Comparison of ENCODE assay signal across 8 mouse cellular contexts in the genomic region with DNA sequence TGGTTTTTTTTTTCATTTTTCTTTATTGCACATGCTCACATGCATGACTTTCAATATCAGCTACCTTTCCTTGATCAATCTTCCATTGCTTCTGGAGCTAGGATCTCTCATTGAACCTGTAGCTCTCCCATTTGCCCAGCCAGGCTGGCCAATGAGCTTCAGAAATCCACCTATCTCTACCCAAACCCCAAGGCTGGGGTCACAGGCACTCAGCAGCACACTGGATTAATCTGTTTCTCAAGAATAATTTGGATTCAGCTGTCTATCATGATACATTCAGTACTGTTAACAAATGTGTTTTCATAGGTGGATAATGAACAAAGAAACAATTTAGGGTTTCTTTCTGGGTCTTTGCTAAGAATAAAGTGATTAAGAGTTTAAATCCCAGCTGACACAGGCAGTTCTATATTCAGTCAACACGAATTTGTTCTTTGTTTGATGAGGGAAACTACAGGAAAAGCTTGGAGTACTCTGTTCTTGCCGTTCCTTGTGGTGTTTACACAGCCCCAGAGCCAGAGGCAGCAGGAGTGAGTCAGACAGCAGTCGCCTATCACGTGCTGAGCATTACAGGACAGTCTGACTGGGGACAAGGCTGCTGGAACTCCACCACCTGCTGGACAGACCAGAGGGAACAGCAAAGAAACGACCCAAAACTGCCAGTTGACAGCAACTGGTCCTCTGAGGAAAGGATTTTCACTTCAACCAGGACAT.
DNase-seq lines count a peak whose midpoint lies in the region; ATAC-seq and TF ChIP-seq lines count a peak whose summit lies in the region.

No protein-coding gene starts in this region.

- no peaks in the 10 kb centered on the region for H3K9me3 ChIP-seq in ES-E14 (ENCODE audit: control insufficient read depth, insufficient read depth, low read depth, low read length)
- no peaks in the 10 kb centered on the region for H3K9me3 ChIP-seq in hindbrain, embryonic 11.5 days (ENCODE audit: control insufficient read depth, low read length)

- H3K27ac ChIP-seq in ES-E14 (ENCODE audit: insufficient read depth, low read depth, low read length, poor library complexity, severe bottlenecking), result no peak overlapping the region
- H3K27ac ChIP-seq in cerebellum, adult 2 months (ENCODE audit: insufficient read depth, low read length), result no peak overlapping the region
- H3K27ac ChIP-seq in hindbrain, embryonic 11.5 days (ENCODE audit: low read depth, low read length), result no peak overlapping the region
- H3K27ac ChIP-seq in small intestine, adult 2 months (ENCODE audit: insufficient read depth, low read depth, low read length), result peak overlapping the region; percentile 99

- H3K4me3 ChIP-seq in ES-E14 (ENCODE audit: insufficient read depth in 1 of 2, low read depth in 1 of 2, low read length in 2 of 2, poor library complexity in 1 of 2, severe bottlenecking in 1 of 2), result peak overlapping the region in 1 of 2 experiments; percentile 52; a peak in 2 of 4 replicates
- no peak overlapping the region for H3K4me3 ChIP-seq in cerebellum, adult 2 months (replicated peaks; ENCODE audit: insufficient read depth, low read depth, low read length)
- H3K4me3 ChIP-seq in hindbrain, embryonic 11.5 days (ENCODE audit: low read depth, low read length), result no peak overlapping the region
- H3K4me3 ChIP-seq in small intestine, adult 2 months (ENCODE audit: low read depth, low read length), result peak overlapping the region; percentile 36; the same call in 1 of the 2 replicates

- ATAC-seq in hindbrain, embryonic 11.5 days (ENCODE audit: low FRiP score), result peak; percentile 69; the same call in 1 of the 2 replicates

- no peak for DNase-seq in ES-E14 (ENCODE audit: low read depth, low spot score)
- peak; percentile 6 to 21 for DNase-seq in cerebellum, adult 2 months
- peak; percentile 9 to 16 for DNase-seq in frontal cortex, postnatal 14 days (ENCODE audit: low spot score in 2 of 2)
- peak; percentile 31 for DNase-seq in hindbrain, embryonic 11.5 days (ENCODE audit: low spot score)
- peak; percentile 39 for DNase-seq in left cerebral cortex, adult 11 months (ENCODE audit: low spot score)
- peak; percentile 76 to 83 for DNase-seq in lung, postnatal 4 days
- DNase-seq in thymus, postnatal 4 days, result no peak

- in situ Hi-C loops in ES-E14 (cut with MboI; ENCODE audit: low sequenced_read_pairs in 2 of 2, unreplicated experiment in 2 of 2), result no loop called here

- TF ChIP-seq CTCF in cerebellum, adult 2 months (IDR thresholded peaks at IDR 0.05; ENCODE audit: borderline replicate concordance, insufficient read depth, low read depth, low read length), result 0 out of 2 replicates have a peak, but pooled peaks have one; percentile 10
- TF ChIP-seq CTCF in small intestine, adult 2 months (IDR thresholded peaks at IDR 0.05; ENCODE audit: extremely low read depth, insufficient read length, insufficient replicate concordance, low read depth, low read length), result peak; percentile 72; the same call in 1 of the 2 replicates

- 9% methylated on average over 5 of the region's 5 CpGs for WGBS in cerebellum, adult 2 months
- 21% methylated on average over 5 of the region's 5 CpGs for WGBS in hindbrain, embryonic 11.5 days
- 2% methylated on average over 5 of the region's 5 CpGs for WGBS in small intestine, adult 2 months

- 0 out of 4 replicates have a peak, but pooled peaks cover 0 to 2% of the 10 kb centered on the region in 2 experiments for H3K4me1 ChIP-seq in ES-E14 (ENCODE audit: control insufficient read depth in 2 of 2, insufficient read depth in 2 of 2, low read length in 2 of 2, poor library complexity in 1 of 2)
- no peaks in the 10 kb centered on the region for H3K4me1 ChIP-seq in cerebellum, adult 2 months (ENCODE audit: control insufficient read depth, insufficient read depth, low read length)
- no peaks in the 10 kb centered on the region for H3K4me1 ChIP-seq in hindbrain, embryonic 11.5 days (replicated peaks; ENCODE audit: control insufficient read depth, insufficient read depth, low read length)
- peaks cover 14% of the 10 kb centered on the region; the same call in 1 of the 2 replicates for H3K4me1 ChIP-seq in small intestine, adult 2 months (ENCODE audit: control insufficient read depth, insufficient read depth, insufficient read length, low read length)

- H3K27me3 ChIP-seq in cerebellum, adult 2 months (ENCODE audit: control insufficient read depth, insufficient read depth, low read length), result no peaks in the 10 kb centered on the region; the same call in 1 of the 2 replicates
- H3K27me3 ChIP-seq in hindbrain, embryonic 11.5 days (ENCODE audit: control insufficient read depth, insufficient read depth, low read length), result no peaks in the 10 kb centered on the region
- no peaks in the 10 kb centered on the region for H3K27me3 ChIP-seq in small intestine, adult 2 months (ENCODE audit: control insufficient read depth, insufficient read depth, low read length)

- H3K9ac ChIP-seq in ES-E14 (ENCODE audit: insufficient read depth, low read depth, low read length, poor library complexity, severe bottlenecking), result no peak overlapping the region
- no peak overlapping the region for H3K9ac ChIP-seq in hindbrain, embryonic 11.5 days (ENCODE audit: low read depth, low read length)

- H3K4me2 ChIP-seq in hindbrain, embryonic 11.5 days (replicated peaks; ENCODE audit: low read depth, low read length), result no peak overlapping the region

- no peaks in the 10 kb centered on the region for H3K36me3 ChIP-seq in ES-E14 (ENCODE audit: control insufficient read depth, insufficient read depth, low read length, poor library complexity, severe bottlenecking)
- H3K36me3 ChIP-seq in hindbrain, embryonic 11.5 days (ENCODE audit: control insufficient read depth, insufficient read depth, low read length), result no peaks in the 10 kb centered on the region
- no peaks in the 10 kb centered on the region for H3K36me3 ChIP-seq in small intestine, adult 2 months (ENCODE audit: control insufficient read depth, insufficient read depth, low read length)

- no peak for TF ChIP-seq POLR2A in cerebellum, adult 2 months (IDR thresholded peaks at IDR 0.05; ENCODE audit: borderline replicate concordance, insufficient read depth, low read length)
- TF ChIP-seq POLR2A in small intestine, adult 2 months (IDR thresholded peaks at IDR 0.05; ENCODE audit: low read depth, low read length), result no peak

TF ChIP-seq in ES-E14, 5 proteins besides CTCF, POLR2A, EP300 and RAD21:
- TF ChIP-seq ZNF384 (IDR thresholded peaks at IDR 0.05; ENCODE audit: low read depth, low read length) (no peak), MAFK (IDR thresholded peaks at IDR 0.05; ENCODE audit: insufficient read depth, low read depth, low read length) (no peak), CHD2 (IDR thresholded peaks at IDR 0.05; ENCODE audit: low read depth, low read length) (no peak), ZC3H11A (IDR thresholded peaks at IDR 0.05; ENCODE audit: borderline replicate concordance, low read depth, low read length) (peak; percentile 8; the same call in 1 of the 2 replicates), HCFC1 (IDR thresholded peaks at IDR 0.05; ENCODE audit: borderline replicate concordance, insufficient read depth, low read length) (no peak)

Comparison
In these comparisons a context has a peak if more than half of its experiments do, and no peak if none do; other contexts are left out.
1. DNase-seq: peak in cerebellum, adult 2 months (2 of 2), frontal cortex, postnatal 14 days (2 of 2), hindbrain, embryonic 11.5 days (single experiment), left cerebral cortex, adult 11 months (single experiment) and lung, postnatal 4 days (2 of 2); none in ES-E14 (single experiment) and thymus, postnatal 4 days (single experiment).